Mouse (Mus musculus): ENCODE results near the gene Trim72.
"Not testable (repeated sequence)": the region's sequence is repeated elsewhere in the genome, so short reads cannot be mapped to it uniquely, and the experiment has no call there.

Gene Trim72

DNA sequence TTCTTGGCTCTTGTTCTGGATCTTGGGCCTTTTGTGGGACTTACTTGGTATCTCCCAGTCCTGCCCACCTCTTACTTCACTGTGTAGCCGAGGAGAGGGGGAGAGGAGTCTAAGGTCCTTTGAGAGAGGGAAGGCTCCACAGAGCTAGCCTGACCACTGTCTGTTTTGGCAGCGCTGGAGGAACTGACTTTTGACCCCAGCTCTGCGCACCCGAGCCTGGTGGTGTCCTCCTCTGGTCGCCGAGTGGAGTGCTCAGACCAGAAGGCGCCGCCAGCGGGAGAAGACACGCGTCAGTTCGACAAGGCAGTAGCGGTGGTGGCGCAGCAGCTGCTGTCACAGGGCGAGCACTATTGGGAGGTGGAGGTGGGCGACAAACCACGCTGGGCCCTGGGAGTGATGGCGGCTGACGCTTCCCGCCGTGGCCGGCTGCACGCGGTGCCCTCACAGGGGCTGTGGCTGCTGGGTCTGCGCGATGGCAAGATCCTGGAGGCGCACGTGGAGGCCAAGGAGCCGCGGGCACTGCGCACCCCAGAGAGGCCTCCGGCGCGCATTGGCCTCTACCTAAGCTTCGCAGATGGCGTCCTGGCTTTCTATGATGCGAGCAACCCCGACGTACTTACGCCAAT is 6.1 kb downstream of the Trim72 start:
- DNase-seq: peak; percentile 21 to 46

DNA sequence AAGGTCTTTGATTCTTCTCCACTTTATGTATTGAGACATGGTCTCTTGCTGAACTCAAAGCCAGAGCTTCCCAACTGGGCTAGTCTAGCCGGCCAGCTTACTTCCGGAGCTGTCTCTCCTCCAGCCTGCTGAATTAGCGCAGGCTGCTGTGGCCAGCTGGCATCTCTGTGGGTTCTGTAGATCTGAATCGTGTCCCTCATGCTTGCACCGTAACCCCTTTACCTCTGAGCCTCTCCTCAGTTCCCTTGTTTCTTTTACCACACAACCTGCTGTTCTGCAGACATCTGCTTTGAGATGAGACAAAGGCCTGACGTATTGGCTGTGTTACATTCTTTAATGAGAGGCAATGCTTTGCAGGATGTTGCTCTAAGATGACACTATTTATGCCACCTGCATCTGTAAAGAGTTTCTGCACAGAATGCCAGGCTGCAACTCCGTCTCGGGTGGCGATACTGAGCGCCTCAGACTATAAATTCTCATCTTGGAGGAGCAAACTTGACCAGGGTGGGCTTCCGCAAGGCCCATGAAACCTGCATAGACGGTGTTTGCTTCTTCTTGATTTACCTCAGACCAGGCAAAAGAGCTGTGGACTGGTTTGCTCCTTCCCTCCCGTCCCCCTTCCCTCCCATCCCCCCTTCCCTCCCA is 8.5 kb downstream of the Trim72 start:
- DNase-seq: no peak

GRCm38 (mm10) chr7:128013116-128013515 is 9.4 kb downstream of the Trim72 start:
- no peak for DNase-seq

GRCm38 (mm10) chr7:128016134-128016533 is 12.4 kb downstream of the Trim72 start:
- DNase-seq: not testable (repeated sequence)

DNA sequence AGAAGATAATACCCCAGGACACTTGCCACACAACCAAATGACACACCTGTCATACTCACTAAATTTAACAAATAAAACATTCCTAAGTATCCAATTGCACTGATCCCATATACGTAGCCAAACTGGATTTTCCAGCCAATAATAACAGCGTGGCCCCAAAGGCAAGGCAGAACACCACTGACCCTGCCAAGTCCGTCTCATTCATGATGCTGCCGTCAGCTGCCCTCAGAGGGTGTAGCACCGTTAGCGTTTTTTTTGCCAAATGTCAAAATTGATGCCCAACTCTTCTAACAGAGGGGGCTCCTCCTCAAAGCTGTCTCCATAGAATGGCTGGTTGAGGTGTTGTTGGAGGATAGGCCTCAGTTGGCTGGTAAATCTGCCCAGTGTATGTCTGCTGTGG is 12.9 kb downstream of the Trim72 start:
- no peak for DNase-seq

DNA sequence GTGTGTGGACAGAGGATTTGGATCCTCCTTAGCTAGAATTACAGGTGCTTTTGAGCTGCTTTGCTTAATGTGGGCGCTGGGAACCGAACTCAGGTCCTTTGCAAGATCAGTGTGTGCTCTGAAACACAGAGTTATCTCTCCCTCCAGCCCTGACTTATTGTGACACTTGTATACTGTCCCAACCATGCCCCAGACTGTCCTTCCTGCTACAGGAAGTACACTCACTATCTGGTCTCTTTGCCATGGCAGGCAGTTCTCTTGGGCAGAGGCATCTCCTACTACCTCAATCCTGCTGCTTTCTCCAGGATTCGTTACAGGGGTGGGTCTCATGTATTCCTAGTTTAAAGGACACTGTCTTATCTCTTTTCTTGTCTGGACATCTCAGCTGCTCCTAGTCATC is 14.5 kb downstream of the Trim72 start:
- no peak for DNase-seq

DNA sequence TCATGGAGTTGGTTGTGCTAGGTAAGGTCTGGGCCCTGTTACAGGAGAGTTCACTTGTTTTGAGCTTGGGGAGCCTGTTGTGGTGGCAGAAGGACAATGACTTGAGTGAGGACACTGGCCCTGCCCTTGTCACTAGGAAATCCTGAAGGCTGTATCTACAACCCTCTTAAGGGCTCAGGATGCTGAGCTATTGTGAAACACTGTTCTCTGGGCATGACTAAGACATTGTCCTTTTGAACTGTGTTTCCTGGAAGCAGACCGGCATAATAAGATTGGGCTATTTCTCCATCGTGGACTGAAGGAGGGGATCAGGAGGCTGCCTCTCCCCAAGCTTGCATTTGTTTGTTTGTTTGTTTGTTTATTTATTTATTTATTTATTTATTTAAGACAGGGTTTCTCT is 15.4 kb downstream of the Trim72 start:
- no peak for DNase-seq

- DNase-seq: no peak
Observed at GRCm38 (mm10) chr7:128022974-128023373, 19.2 kb downstream of the Trim72 start.

GRCm38 (mm10) chr7:128023565-128023964 is 19.8 kb downstream of the Trim72 start:
- no peak for DNase-seq

DNA sequence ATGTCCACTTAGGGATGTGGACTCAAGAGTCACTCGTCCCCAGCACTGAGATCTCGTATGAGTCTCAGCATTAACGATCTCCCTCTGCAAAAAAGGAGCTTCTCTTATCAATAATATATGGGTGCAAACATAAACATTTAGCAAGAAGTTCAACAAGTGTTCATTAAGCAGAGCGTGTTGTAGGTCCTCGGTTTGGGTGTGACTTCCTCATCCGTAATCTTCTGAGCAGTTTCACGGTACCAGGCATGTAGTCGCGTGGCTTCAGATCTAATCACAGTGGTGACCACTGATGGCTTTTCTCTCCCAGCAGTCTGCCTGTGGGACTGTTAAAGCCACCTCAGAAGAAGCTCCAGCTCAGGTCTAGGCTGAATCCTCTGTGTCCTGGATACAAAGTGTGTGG is 20.6 kb downstream of the Trim72 start:
- DNase-seq: no peak

GRCm38 (mm10) chr7:128024932-128025331 is 21.2 kb downstream of the Trim72 start:
- no peak for DNase-seq

- no peak for DNase-seq
Observed at GRCm38 (mm10) chr7:128025381-128025780, 21.6 kb downstream of the Trim72 start.

DNA sequence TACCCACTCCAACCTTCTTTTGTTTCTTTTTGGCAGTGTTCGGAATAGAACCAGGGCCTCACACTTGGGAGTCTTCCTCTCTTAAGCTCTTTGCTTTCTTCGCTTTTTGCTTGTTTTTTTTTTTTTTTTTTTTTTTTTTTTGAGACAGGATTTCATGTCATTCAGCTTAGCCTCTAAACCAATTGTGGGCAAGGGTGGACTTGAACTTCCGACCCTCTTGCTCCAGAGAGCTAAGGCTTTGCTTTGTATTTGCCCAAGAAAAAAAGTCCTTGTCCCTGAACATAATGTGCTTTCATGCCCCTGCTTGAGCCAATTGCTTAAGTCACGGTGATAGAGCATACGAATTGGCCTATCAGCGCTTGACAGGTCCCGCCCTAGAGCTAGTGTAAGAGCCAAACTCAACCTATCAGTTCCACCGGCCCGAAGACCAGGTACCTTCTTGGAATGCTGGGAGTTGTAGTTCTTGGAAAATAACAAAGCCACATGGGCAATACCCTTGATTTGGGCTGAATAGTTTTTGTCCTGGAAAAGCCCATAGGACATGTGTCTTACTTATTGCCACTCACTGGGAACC is 27.7 kb downstream of the Trim72 start:
- DNase-seq: peak; percentile 21 to 50

DNA sequence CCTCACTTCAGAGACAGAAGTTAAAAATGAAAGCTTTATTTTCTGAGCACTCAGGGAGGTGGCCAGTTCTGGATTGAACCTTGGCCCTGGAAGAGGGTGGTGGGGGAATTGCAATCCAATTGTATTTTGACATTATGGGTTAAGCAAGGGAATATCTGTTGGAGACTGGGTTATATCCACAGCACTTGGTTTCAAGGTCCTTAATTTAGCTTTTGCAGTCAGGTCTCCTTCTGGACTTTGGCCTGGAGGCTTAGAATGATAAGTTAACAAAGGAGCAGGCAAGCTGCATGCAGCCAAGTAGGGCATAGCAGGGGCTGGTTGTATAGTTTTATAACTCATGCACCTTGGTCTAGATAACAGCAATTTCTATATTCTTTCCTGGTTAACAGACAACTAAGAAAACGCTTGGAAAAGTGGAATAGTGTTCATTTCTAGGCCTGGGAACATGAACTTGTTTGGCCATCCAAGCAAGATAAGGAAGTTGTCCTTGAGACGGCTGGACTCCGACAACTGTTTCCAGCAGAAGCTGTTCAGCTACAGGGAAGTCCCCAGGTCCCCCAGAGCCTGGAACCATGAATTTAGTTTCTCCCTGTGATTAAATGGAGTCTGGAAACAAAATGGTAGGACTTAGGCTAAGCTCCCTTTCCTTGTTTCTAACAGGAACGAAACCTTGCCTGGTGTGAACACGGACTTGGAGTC is 28.7 kb downstream of the Trim72 start:
- DNase-seq: no peak

DNA sequence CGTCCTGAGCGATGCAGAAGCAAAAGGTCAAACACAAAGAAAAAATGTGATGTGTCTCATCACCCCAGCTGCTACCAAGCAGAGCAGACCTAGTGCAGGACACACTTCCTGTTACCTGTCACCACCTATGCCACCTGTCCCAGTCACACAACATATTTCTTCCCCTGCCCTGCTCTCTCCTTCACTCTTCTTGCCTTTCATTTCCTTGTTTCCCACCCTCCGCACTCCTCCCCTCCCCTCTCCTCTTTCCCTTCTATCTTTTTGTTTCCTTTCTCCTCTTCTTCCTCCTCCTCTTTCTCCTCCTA is 29.2 kb downstream of the Trim72 start:
- DNase-seq: no peak

GRCm38 (mm10) chr7:128033616-128034015 is 29.9 kb downstream of the Trim72 start:
- DNase-seq: no peak

DNA sequence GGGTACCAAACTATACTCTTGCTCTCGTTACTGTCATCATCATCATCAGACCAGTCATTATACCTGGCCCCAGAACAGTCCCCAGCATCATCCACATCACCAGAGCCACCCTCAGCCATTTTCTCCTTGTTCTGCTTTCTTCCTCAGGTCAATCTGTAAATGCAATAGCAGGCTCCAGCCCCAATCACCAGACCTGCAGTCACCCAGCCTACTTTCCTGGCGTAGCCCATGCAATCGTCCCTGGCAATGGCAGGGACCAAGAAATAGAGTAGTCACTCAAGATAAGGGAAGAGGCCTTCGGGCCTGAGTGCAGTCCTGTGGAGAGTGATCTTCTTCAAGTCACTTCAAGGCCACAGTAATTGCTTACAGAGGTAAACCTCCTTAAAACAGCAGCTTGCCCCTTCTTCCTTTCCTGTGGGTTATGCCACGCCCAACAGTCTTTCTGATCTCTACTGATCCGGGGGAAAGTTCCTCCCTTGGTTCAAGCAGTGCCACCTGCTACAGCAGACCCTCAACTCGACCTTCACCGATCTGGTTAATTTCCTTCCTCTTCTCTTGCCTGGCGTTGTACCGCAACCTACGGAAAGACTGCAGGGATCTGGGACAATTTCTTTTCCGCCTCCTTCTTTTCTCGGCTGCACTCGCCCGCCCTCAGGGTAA is 38.5 kb downstream of the Trim72 start:
- not testable (repeated sequence) for DNase-seq

DNA sequence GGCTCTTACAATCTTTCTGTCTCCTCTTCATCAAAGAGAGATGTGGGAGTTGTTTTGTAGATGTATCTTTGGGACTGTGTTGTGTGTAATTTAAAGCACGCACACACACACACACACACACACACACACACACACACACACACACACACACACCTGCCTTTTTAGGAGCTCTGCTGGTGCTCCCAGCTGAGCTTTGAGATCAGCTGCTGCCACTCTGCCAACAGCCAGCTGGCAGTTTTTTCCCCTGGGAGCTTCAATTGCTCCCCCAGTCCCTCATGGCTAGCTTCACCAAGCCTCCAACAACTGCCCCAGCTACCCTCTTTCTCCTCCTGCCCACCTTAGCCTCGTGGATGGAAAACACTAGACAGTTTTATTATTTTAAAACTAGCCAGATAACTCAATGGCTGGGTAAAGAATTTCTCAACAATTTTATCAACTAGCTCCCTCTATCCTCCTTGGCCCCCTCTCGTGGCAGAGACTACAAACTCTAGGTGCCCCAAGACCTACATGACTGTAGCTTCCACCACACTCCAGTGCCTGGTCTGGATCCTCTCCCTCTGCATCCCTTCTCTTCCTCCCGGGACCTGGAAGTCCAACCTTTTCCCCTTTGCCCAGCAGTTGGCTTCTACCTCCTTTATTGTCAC is 40.5 kb downstream of the Trim72 start:
- peak in 1 of 2 experiments; percentile 14 for DNase-seq

GRCm38 (mm10) chr7:128045640-128046039 is 41.9 kb downstream of the Trim72 start:
- no peak for DNase-seq

GRCm38 (mm10) chr7:128048819-128049218 is 45.1 kb downstream of the Trim72 start:
- no peak for DNase-seq

GRCm38 (mm10) chr7:128049254-128049653 is 45.5 kb downstream of the Trim72 start:
- no peak for DNase-seq

DNA sequence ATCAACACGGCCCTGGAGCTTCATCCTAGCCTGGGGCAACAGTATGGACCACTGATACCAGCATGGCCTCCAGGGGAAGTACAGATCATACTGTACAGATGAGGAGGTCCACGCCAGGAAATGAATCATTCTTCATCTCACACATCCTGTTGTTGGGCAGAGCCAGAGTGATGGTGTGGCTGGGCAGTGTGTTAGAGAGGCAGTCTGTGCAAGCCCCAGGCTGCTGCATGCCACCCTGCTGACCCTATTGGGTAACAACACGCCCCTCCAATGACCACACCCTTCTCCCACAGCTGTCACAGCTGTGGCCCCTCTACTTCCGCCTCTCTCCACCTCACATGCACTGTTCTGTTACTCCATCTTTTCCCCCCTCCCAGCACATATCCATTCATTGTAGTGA is 47.0 kb downstream of the Trim72 start:
- DNase-seq: no peak

DNA sequence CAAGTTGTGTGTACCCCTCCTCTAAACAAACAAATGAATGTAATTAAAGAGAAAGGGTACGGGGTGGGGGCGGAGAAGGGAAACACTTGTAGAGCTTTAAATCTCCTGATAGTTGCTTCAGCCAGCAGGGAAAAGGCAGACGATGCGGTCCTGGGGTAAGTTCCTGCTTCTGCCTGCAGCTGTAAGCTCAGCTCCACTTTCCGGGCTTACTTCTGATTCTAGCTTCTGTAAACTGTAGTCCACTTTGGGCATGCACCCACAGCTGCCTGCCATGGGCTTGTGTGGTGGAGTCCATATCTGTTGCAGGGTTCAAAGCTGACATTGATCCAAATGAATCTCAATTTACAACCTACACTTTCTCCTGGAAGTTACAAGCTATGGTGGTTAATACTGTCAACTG is 49.3 kb downstream of the Trim72 start:
- DNase-seq: no peak

Data from kidney, postnatal 4 days (tissue).